Mouse (Mus musculus) splenic B cell, adult 2 months (primary cell): ENCODE results near the gene Rtcb.

ENCODE experiments used
- DNase-seq: peaks from one replicate; pipeline ENCODE4 v3.0.0-alpha.2; 2011; ENCODE audit warnings: low read depth, low spot score
- H3K27me3 ChIP-seq: 2 replicates; pipeline ENCODE4 v1.6.1; 2012; ENCODE audit warnings: mild to moderate bottlenecking, low read length, moderate library complexity, mixed read lengths; ENCODE audit not compliant: control insufficient read depth, poor library complexity, insufficient read depth, severe bottlenecking
- H3K36me3 ChIP-seq: 2 replicates; pipeline ENCODE4 v1.6.1; 2012; ENCODE audit warnings: mild to moderate bottlenecking, low read length, moderate library complexity, mixed read lengths; ENCODE audit not compliant: control insufficient read depth, poor library complexity, insufficient read depth, severe bottlenecking

Rtcb gene

DNA sequence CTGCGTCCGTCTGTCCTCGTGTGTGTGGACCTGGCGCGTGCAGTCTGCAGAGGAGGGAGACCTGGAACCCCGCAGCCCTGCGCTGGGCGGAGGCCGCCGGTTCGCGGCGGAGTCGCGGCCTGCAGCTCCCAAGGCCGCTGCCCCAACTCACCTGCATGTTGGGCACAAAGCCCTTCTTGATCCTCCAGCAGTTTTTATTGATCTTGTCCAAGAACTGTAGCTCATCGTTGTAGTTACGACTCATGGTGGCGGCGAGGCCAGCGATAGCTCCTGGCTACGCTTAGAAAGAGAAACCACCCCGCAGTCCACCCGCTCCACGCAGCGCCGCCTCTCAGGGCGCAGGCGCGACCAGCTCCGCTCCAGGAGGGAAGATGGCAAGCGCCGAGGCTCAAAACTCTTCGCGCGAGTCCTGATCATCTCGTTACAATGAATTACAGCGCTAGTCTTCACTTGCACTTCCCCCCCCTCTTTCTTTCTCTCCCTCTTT is at the start of gene Rtcb:
Gene Rtcb (minus strand): TSS at position 360 of the 487 bp plus-strand sequence.
- Histone ChIP-seq H3K27me3 (no peaks in the 10 kb centered on the region), H3K36me3 (peaks cover 1% of the 10 kb centered on the region; the same call in 1 of the 2 replicates)
- peak; percentile 97 for DNase-seq

DNA sequence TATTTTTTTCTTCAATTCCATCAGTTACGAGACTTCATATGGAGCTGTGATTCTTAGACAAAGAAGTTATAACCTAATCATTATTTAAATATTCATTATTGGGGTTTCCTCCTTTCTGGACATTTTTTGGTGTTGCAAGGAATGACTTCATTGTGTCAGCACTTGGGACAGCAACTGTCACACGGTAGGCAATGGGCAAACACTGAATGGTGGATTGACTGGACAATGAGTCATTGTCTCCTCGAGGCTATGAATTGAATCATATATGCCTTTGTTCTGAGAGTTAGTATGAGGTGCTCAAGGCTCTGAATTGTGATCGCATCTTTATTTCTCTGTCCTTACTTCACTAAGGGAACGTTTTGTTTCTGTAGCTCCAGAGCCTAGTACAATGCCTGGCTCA is 48.8 kb upstream of the Rtcb start:
- no peaks in the 10 kb centered on the region for H3K27me3 ChIP-seq

DNA sequence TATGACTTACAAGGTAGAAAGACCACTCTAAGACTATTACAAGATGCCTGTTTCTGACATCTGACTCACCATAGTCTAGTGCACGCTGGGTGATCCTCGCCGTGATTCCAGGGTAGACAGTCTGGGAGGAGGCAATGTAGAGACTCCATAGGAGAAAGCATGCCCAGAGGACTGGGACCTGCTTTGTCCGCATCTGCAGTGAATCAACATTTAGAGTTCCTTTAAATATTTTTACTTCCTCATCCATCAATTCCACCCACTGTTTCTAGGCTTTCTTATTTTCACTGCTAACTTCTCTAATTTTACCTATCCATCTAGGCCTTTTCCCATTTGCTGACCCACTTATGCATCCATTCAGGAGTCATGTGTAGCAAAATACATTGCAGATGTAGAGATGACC is 42.8 kb upstream of the Rtcb start:
- H3K36me3 ChIP-seq = no peaks in the 10 kb centered on the region
- H3K27me3 ChIP-seq = no peaks in the 10 kb centered on the region
- no peak for DNase-seq

More for the DNA sequence above, 48.8 kb upstream of the Rtcb start:
- no peaks in the 10 kb centered on the region for H3K36me3 ChIP-seq
- DNase-seq = no peak

GRCm38 (mm10) chr10:85994543-85995104 is 37.0 kb upstream of the Rtcb start:
- Histone ChIP-seq H3K27me3 (no peaks in the 10 kb centered on the region; the same call in 1 of the 2 replicates), H3K36me3 (no peaks in the 10 kb centered on the region)
- no peak for DNase-seq

GRCm38 (mm10) chr10:85993836-85994235 is 36.2 kb upstream of the Rtcb start:
- Histone ChIP-seq H3K36me3 (no peaks in the 10 kb centered on the region), H3K27me3 (no peaks in the 10 kb centered on the region; the same call in 1 of the 2 replicates)
- DNase-seq = no peak

DNA sequence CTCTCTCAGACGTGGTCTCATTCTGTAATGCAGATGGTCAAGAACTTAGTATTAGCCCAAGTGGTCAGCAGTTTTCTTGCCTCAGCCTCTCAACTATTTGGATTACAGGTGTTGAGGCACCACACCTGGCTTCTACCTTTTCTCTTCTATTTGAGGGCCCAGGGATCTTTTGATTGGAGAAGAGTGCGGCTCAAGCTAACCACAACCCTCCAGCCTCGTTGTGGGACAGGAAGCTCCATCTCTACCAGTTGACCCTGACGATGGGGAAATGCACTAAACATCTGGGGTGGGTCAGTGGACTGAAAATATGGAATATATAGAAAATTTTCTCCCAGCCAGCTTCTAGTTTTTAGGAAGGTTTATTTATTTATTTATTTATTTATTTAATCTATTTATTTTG is 34.8 kb upstream of the Rtcb start:
- Histone ChIP-seq H3K27me3 (no peaks in the 10 kb centered on the region; the same call in 1 of the 2 replicates), H3K36me3 (no peaks in the 10 kb centered on the region)
- no peak for DNase-seq

DNA sequence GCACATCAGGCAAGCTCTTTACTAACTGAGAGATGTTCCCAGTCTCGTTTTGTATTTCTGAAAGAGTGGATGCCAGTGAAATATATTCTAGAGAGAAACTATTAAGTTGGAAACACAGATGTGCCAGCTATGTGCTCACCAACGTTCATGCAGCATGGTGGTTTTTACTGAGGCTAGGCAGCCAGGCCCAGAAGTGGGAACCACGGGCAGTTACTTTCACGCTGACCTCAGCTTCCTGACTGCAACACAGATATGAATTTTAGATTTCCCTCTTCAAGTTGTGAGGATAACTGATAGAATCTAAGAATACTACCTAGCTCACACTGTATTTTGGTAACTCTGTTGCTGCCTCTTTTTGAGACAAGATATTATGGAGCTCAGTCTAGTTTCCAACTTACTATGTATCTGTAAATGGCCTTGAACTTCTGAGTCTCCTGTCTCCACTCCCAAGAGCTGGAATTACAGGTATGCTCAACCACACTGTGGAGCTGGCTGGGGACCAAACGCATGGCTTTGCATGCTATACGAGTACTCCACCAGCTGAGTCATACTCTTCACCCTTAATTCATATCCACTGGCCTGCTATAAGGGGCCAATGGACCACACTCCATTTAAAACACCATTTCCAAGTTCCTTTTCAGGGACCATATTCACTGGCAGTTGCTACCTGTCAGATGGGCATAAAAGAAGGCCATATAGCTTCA is 31.9 kb upstream of the Rtcb start:
- DNase-seq = no peak
- no peaks in the 10 kb centered on the region; the same call in 1 of the 2 replicates for H3K27me3 ChIP-seq

GRCm38 (mm10) chr10:85972915-85973314 is 15.3 kb upstream of the Rtcb start:
- no peak for DNase-seq
- Histone ChIP-seq H3K36me3 (no peaks in the 10 kb centered on the region), H3K27me3 (no peaks in the 10 kb centered on the region)

More for the DNA sequence above, 31.9 kb upstream of the Rtcb start:
- no peaks in the 10 kb centered on the region for H3K36me3 ChIP-seq

- Histone ChIP-seq H3K27me3 (no peaks in the 10 kb centered on the region), H3K36me3 (no peaks in the 10 kb centered on the region)
- DNase-seq = no peak
Measured at GRCm38 (mm10) chr10:85971826-85972225, 14.2 kb upstream of the Rtcb start.

GRCm38 (mm10) chr10:85969894-85970620 is 12.4 kb upstream of the Rtcb start:
- Histone ChIP-seq H3K27me3 (no peaks in the 10 kb centered on the region), H3K36me3 (no peaks in the 10 kb centered on the region)
- DNase-seq = peak; percentile 34

GRCm38 (mm10) chr10:85968731-85969130 is 11.1 kb upstream of the Rtcb start:
- Histone ChIP-seq H3K36me3 (no peaks in the 10 kb centered on the region), H3K27me3 (no peaks in the 10 kb centered on the region)
- DNase-seq = no peak

DNA sequence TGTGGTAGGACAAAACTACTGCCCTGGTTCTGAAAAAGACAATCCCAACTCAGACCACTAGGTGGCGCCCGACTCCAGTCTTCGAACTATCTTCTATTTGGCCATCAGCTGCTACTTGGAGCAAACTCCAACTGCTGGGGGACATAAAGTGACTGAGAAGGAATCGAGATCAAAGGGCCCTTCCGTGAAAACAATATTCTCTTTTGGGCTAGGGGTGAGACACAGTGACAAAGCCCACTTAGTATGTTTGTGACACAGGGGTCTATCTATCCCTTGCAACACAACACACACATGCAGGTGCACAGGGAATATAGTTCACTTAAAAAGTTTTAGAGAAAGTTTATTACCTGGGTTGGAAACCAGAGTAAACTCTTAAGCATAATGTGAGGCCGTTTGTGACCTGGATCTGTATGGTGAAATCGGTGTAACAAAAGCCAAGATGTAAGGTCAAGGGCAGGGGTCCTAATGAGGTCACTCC is 10.6 kb upstream of the Rtcb start:
- no peaks in the 10 kb centered on the region for H3K36me3 ChIP-seq
- peak; percentile 78 for DNase-seq
- no peaks in the 10 kb centered on the region for H3K27me3 ChIP-seq

DNA sequence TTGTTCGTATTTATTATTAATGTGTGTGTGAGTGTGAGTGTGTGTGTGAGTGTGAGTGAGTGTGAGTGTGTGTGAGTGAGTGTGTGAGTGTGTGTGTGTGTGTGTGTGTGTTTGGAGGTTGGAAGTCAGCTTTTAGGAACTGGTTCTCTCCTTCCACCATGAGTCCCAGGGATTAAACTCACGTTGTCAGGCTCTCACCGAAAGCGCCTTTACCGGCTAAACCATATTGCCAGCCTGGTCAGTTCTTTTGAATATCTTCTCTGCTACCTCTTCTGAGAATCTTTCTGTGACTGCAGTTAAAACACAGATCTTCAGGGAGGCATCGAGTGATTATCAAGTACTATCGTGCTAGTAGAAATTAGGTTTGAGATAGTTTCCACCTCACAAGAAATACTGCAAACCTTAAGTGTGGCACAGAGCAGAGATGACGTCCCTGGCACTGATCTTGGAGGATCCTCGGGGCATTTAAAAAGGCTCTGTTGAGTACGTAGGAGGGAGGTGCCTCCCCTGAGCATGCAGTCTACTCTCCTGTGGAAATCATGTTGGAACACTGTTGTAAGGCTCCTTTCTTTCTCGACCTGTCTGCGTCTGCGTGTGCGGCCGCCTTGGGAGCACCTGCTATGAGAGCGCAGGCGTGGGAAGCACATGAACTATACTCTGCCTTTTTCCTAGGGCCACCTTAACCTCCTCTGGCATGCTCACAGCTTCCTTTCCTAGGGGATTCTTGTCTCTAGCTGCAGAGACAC is 10.0 kb upstream of the Rtcb start:
- Histone ChIP-seq H3K36me3 (no peaks in the 10 kb centered on the region), H3K27me3 (no peaks in the 10 kb centered on the region)
- DNase-seq = no peak

DNA sequence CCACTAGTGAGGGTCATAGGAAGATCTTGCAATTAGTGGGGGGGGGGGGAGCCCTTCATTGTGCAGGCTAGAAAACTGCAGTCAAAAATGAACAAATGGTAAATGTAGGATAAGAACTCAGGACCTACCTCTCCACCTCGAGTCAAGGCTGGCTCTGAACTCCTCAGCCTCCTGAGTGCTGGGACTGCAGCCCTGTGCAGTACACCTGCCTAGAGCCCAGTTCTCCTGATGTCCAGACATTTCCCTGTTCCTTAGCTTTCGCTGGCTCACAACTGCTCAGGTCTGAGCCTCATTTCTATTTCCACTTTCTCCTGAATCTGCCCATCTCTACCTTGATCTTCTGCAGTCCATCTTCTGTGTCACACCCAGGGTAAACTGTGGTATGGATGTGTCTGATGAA is 8.9 kb upstream of the Rtcb start:
- DNase-seq = no peak
- Histone ChIP-seq H3K27me3 (no peaks in the 10 kb centered on the region), H3K36me3 (no peaks in the 10 kb centered on the region)
